Mouse (Mus musculus) CH12.LX (cell line): Measurements from ENCODE around the gene Arhgef17. TPM values are rescaled to one million over a fixed set of nuclear protein-coding genes. Genes with fewer than 3 reads are reported as not detected.

Experiments
- DNase-seq: peaks from one replicate; pipeline ENCODE4 v3.0.0-alpha.2; 2013; ENCODE audit errors: extremely low read depth
- H3K27ac ChIP-seq: 2 replicates; pipeline ENCODE4 v1.5.1; 2012; ENCODE audit warnings: low read depth, mild to moderate bottlenecking, control low read depth, moderate library complexity; ENCODE audit not compliant: insufficient read depth
- H3K27me3 ChIP-seq: replicated peaks from 2 replicates; pipeline ENCODE3; 2012; ENCODE audit warnings: inconsistent platforms
- H3K36me3 ChIP-seq, 2 experiments: replicated peaks in 1 of 2; 2 replicates each; pipeline versions ENCODE3 to v1.6.1; 2012; ENCODE audit warnings: inconsistent platforms in 1 of 2, low read length in 1 of 2, mild to moderate bottlenecking in 1 of 2, mixed read lengths in 1 of 2, moderate library complexity in 1 of 2; ENCODE audit not compliant: control insufficient read depth in 1 of 2, insufficient read depth in 1 of 2
- H3K4me1 ChIP-seq, 2 experiments: 2 replicates each; pipeline ENCODE4 v1.6.1; 2012; ENCODE audit warnings: inconsistent platforms in 1 of 2, moderate library complexity in 1 of 2; ENCODE audit not compliant: insufficient read depth in 2 of 2, control insufficient read depth in 1 of 2
- H3K4me2 ChIP-seq: 2 replicates; pipeline ENCODE4 v1.6.1; 2012; ENCODE audit warnings: low read depth, mild to moderate bottlenecking, control low read depth; ENCODE audit not compliant: poor library complexity, insufficient read depth, severe bottlenecking
- H3K4me3 ChIP-seq, 3 experiments: fragments of 150-350 bp in 1 of 3; sonication (generic) in 1 of 3; replicated peaks in 1 of 3; 2 replicates each; pipeline versions ENCODE3 to v1.5.1; 2011 to 2012; ENCODE audit warnings: low read depth in 2 of 3, low read length in 2 of 3, mild to moderate bottlenecking in 2 of 3, moderate library complexity in 2 of 3, control low read depth in 1 of 3, improper control_type of control experiment in 1 of 3, inconsistent platforms in 1 of 3, mixed read lengths in 1 of 3; ENCODE audit not compliant: poor library complexity in 1 of 3
- H3K79me2 ChIP-seq: replicated peaks from 2 replicates; pipeline ENCODE4 v1.6.1; 2012; ENCODE audit warnings: mild to moderate bottlenecking, moderate library complexity; ENCODE audit not compliant: control insufficient read depth, poor library complexity, insufficient read depth, severe bottlenecking; ENCODE audit errors: extremely low read depth
- H3K9ac ChIP-seq: 2 replicates; pipeline ENCODE4 v1.6.1; 2012; ENCODE audit warnings: low read depth, mild to moderate bottlenecking, control low read depth, moderate library complexity; ENCODE audit not compliant: insufficient read depth
- H3K9me3 ChIP-seq: replicated peaks from 2 replicates; pipeline ENCODE3; 2012; ENCODE audit warnings: low read length, inconsistent platforms, mixed read lengths
- EP300 ChIP-seq: IDR thresholded peaks from 2 replicates; pipeline ENCODE4 v1.6.1; 2011; ENCODE audit warnings: low read length, improper control_type of control experiment
- GABPA ChIP-seq: IDR thresholded peaks from 2 replicates; pipeline ENCODE4 v1.6.1; 2012; ENCODE audit warnings: low read depth, low read length, improper control_type of control experiment, inconsistent platforms; ENCODE audit not compliant: insufficient replicate concordance
- HCFC1 ChIP-seq: IDR thresholded peaks from 2 replicates; pipeline ENCODE4 v1.6.1; 2012; ENCODE audit warnings: low read depth, mild to moderate bottlenecking, inconsistent platforms, low read length, improper control_type of control experiment
- JUN ChIP-seq: IDR thresholded peaks from 2 replicates; pipeline ENCODE4 v1.6.1; 2011; ENCODE audit warnings: low read depth, mild to moderate bottlenecking, low read length, improper control_type of control experiment, moderate library complexity; ENCODE audit not compliant: insufficient read depth
- JUND ChIP-seq: conservative IDR thresholded peaks from 2 replicates; pipeline ENCODE4 v1.6.1; 2011; ENCODE audit warnings: low read depth, low read length, improper control_type of control experiment
- MAX ChIP-seq: IDR thresholded peaks from 2 replicates; pipeline ENCODE4 v1.6.1; 2011; ENCODE audit warnings: low read length, improper control_type of control experiment
- MAZ ChIP-seq: IDR thresholded peaks from 2 replicates; pipeline ENCODE4 v1.6.1; 2012; ENCODE audit warnings: low read depth, mild to moderate bottlenecking, inconsistent platforms, low read length, improper control_type of control experiment, moderate library complexity
- MEF2A ChIP-seq: IDR thresholded peaks from 2 replicates; pipeline ENCODE4 v1.6.1; 2014; ENCODE audit warnings: low read depth, mild to moderate bottlenecking, inconsistent platforms, low read length, improper control_type of control experiment, borderline replicate concordance
- MXI1 ChIP-seq: IDR thresholded peaks from 2 replicates; pipeline ENCODE4 v1.6.1; 2011; ENCODE audit warnings: mild to moderate bottlenecking, low read depth, low read length, improper control_type of control experiment
- MYC ChIP-seq: IDR thresholded peaks from 2 replicates; pipeline ENCODE4 v1.6.1; 2011; ENCODE audit warnings: low read depth, mild to moderate bottlenecking, improper control_type of control experiment, low read length
- NRF1 ChIP-seq: IDR thresholded peaks from 2 replicates; pipeline ENCODE4 v1.6.1; 2014; ENCODE audit warnings: low read depth, mild to moderate bottlenecking, inconsistent platforms, low read length, improper control_type of control experiment, moderate library complexity
- RCOR1 ChIP-seq: conservative IDR thresholded peaks from 2 replicates; pipeline ENCODE4 v1.6.1; 2012; ENCODE audit warnings: low read depth, mild to moderate bottlenecking, inconsistent platforms, low read length, improper control_type of control experiment
- SMC3 ChIP-seq: IDR thresholded peaks from 2 replicates; pipeline ENCODE4 v1.6.1; 2011; ENCODE audit warnings: low read depth, low read length, improper control_type of control experiment
- TBP ChIP-seq: conservative IDR thresholded peaks from 2 replicates; pipeline ENCODE4 v1.6.1; 2011; ENCODE audit warnings: low read depth, low read length, improper control_type of control experiment
- USF1 ChIP-seq: IDR thresholded peaks from 2 replicates; pipeline ENCODE4 v1.6.1; 2014; ENCODE audit warnings: low read depth, mild to moderate bottlenecking, inconsistent platforms, low read length, improper control_type of control experiment
- ZC3H11A ChIP-seq: IDR thresholded peaks from 2 replicates; pipeline ENCODE4 v1.6.1; 2012; ENCODE audit warnings: low read depth, mild to moderate bottlenecking, inconsistent platforms, low read length, improper control_type of control experiment
- ZKSCAN1 ChIP-seq: IDR thresholded peaks from 2 replicates; pipeline ENCODE4 v1.6.1; 2012; ENCODE audit warnings: low read depth, inconsistent platforms, low read length, improper control_type of control experiment, borderline replicate concordance
- ZNF384 ChIP-seq: IDR thresholded peaks from 2 replicates; pipeline ENCODE4 v1.6.1; 2012; ENCODE audit warnings: low read depth, low read length, improper control_type of control experiment, inconsistent platforms
- dilution Hi-C: fragments of 300-500 bp; cut with MboI; formaldehyde crosslinking; loops from 2 replicates; pipeline ENCODE4 v1.14.3; 2020; ENCODE audit warnings: low sequenced_read_pairs; ENCODE audit not compliant: extremely low pct_unique_long_range_greater_than_20kb, extremely low pct_ligation_motif_present
- in situ Hi-C: fragments of 300-500 bp; cut with MboI; formaldehyde crosslinking; loops from 3 replicates; pipeline ENCODE4 v1.14.3; 2019; ENCODE audit warnings: low sequenced_read_pairs, low pct_ligation_motif_present, low pct_unique_long_range_greater_than_20kb, mixed read lengths
- polyA plus RNA-seq: library from polyadenylated mRNA; unstranded; fragments of >175 nt; gene quantifications from 2 replicates; pipeline ENCODE4 v1.2.1, GENCODE M21; 2012; ENCODE audit warnings: low read depth; ENCODE audit not compliant: insufficient read length
- total RNA-seq, 2 experiments: library from RNA; depleted of rRNA; stranded (reverse); fragments of 300-350 nt in 1 of 2; fragments of >200 nt in 1 of 2; gene quantifications; 2 replicates each; pipeline ENCODE4 v1.2.3; 2012 to 2014

Gene Arhgef17
- total and polyA plus RNA-seq, 3 experiments = 2.3 to 6.7 (median 5.6) TPM

GRCm38 (mm10) chr7:100897828-100898227 is 34.1 kb downstream of the Arhgef17 start:
- peaks cover 3 to 19% of the 10 kb centered on the region in 2 experiments for H3K4me1 ChIP-seq
- dilution Hi-C loops = no loop called here
- peaks cover 21% of the 10 kb centered on the region for H3K27me3 ChIP-seq
- H3K79me2 ChIP-seq = no peaks in the 10 kb centered on the region
- DNase-seq = no peak
- no peak overlapping the region for H3K27ac ChIP-seq
- TF ChIP-seq ZNF384 (no peak), MAX (no peak), MYC (no peak), JUN (no peak), ZKSCAN1 (no peak)
- no peak overlapping the region for H3K9ac ChIP-seq
- H3K9me3 ChIP-seq = no peaks in the 10 kb centered on the region
- no peaks in the 10 kb centered on the region for H3K36me3 ChIP-seq
- no peak overlapping the region for H3K4me2 ChIP-seq
- no peak overlapping the region for H3K4me3 ChIP-seq
- in situ Hi-C loops = no loop called here

DNA sequence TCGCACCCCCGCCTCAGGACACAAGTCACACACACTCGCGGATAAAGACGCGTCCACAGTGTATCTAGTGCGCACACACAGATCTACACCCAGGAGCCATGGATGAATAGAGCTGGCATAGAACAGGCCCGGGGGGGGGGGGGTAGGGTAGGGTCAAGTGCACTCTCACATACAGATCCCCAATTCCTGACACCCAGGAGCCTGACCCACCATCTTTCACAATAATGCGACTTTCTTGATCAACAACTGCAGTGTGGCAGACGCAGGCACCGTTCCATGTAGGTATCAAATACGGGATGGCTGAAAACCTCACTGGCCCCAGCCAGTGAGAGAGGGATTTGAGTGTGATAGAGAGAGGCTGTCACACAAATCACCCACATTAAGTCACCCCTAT is 37.1 kb downstream of the Arhgef17 start:
- dilution Hi-C loops = no loop called here
- H3K4me2 ChIP-seq = peak overlapping the region; percentile 54
- no peaks in the 10 kb centered on the region for H3K79me2 ChIP-seq
- in situ Hi-C loops = loop anchor here (5.0 kb wide), 1 partner anchor 38 kb away; no protein-coding TSS in a partner anchor
- no peaks in the 10 kb centered on the region for H3K9me3 ChIP-seq
- H3K9ac ChIP-seq = peak overlapping the region; percentile 68
- peaks cover 0 to 7% of the 10 kb centered on the region in 2 experiments for H3K36me3 ChIP-seq
- H3K27me3 ChIP-seq = peaks cover 19% of the 10 kb centered on the region
- H3K4me3 ChIP-seq = peak overlapping the region; percentile 63 to 77 (median 68)
- H3K4me1 ChIP-seq = peaks cover 3 to 19% of the 10 kb centered on the region in 2 experiments
- no peak overlapping the region for H3K27ac ChIP-seq
- DNase-seq = no peak
- no peak for TF ChIP-seq MAZ
- TF ChIP-seq USF1 = no peak
- TF ChIP-seq ZNF384 = no peak
- no peak for TF ChIP-seq TBP
- TF ChIP-seq ZKSCAN1 = no peak
- TF ChIP-seq JUN = no peak
- TF ChIP-seq RCOR1 = no peak
- TF ChIP-seq MEF2A = no peak
- TF ChIP-seq EP300 = no peak
- TF ChIP-seq GABPA = no peak
- no peak for TF ChIP-seq SMC3
- no peak for TF ChIP-seq NRF1
- TF ChIP-seq HCFC1 = no peak
- no peak for TF ChIP-seq MXI1
- TF ChIP-seq JUND = no peak
- no peak for TF ChIP-seq ZC3H11A
